Mouse (Mus musculus) CH12.LX (cell line): ENCODE measurements around the gene Taar4. TPM values are rescaled to one million over a fixed set of nuclear protein-coding genes. Genes with fewer than 3 reads are reported as not detected.

Experiments
- DNase-seq: peaks from one replicate; pipeline ENCODE4 v3.0.0-alpha.2; 2013; ENCODE audit errors: extremely low read depth
- H3K27ac ChIP-seq: 2 replicates; pipeline ENCODE4 v1.5.1; 2012; ENCODE audit warnings: low read depth, mild to moderate bottlenecking, control low read depth, moderate library complexity; ENCODE audit not compliant: insufficient read depth
- H3K27me3 ChIP-seq: replicated peaks from 2 replicates; pipeline ENCODE3; 2012; ENCODE audit warnings: inconsistent platforms
- H3K36me3 ChIP-seq, 2 experiments: replicated peaks in 1 of 2; 2 replicates each; pipeline versions ENCODE3 to v1.6.1; 2012; ENCODE audit warnings: inconsistent platforms in 1 of 2, low read length in 1 of 2, mild to moderate bottlenecking in 1 of 2, mixed read lengths in 1 of 2, moderate library complexity in 1 of 2; ENCODE audit not compliant: control insufficient read depth in 1 of 2, insufficient read depth in 1 of 2
- H3K4me1 ChIP-seq, 2 experiments: 2 replicates each; pipeline ENCODE4 v1.6.1; 2012; ENCODE audit warnings: inconsistent platforms in 1 of 2, moderate library complexity in 1 of 2; ENCODE audit not compliant: insufficient read depth in 2 of 2, control insufficient read depth in 1 of 2
- H3K4me2 ChIP-seq: 2 replicates; pipeline ENCODE4 v1.6.1; 2012; ENCODE audit warnings: low read depth, mild to moderate bottlenecking, control low read depth; ENCODE audit not compliant: poor library complexity, insufficient read depth, severe bottlenecking
- H3K4me3 ChIP-seq, 3 experiments: fragments of 150-350 bp in 1 of 3; sonication (generic) in 1 of 3; replicated peaks in 1 of 3; 2 replicates each; pipeline versions ENCODE3 to v1.5.1; 2011 to 2012; ENCODE audit warnings: low read depth in 2 of 3, low read length in 2 of 3, mild to moderate bottlenecking in 2 of 3, moderate library complexity in 2 of 3, control low read depth in 1 of 3, improper control_type of control experiment in 1 of 3, inconsistent platforms in 1 of 3, mixed read lengths in 1 of 3; ENCODE audit not compliant: poor library complexity in 1 of 3
- H3K79me2 ChIP-seq: replicated peaks from 2 replicates; pipeline ENCODE4 v1.6.1; 2012; ENCODE audit warnings: mild to moderate bottlenecking, moderate library complexity; ENCODE audit not compliant: control insufficient read depth, poor library complexity, insufficient read depth, severe bottlenecking; ENCODE audit errors: extremely low read depth
- H3K9ac ChIP-seq: 2 replicates; pipeline ENCODE4 v1.6.1; 2012; ENCODE audit warnings: low read depth, mild to moderate bottlenecking, control low read depth, moderate library complexity; ENCODE audit not compliant: insufficient read depth
- H3K9me3 ChIP-seq: replicated peaks from 2 replicates; pipeline ENCODE3; 2012; ENCODE audit warnings: low read length, inconsistent platforms, mixed read lengths
- JUN ChIP-seq: IDR thresholded peaks from 2 replicates; pipeline ENCODE4 v1.6.1; 2011; ENCODE audit warnings: low read depth, mild to moderate bottlenecking, low read length, improper control_type of control experiment, moderate library complexity; ENCODE audit not compliant: insufficient read depth
- MYC ChIP-seq: IDR thresholded peaks from 2 replicates; pipeline ENCODE4 v1.6.1; 2011; ENCODE audit warnings: low read depth, mild to moderate bottlenecking, improper control_type of control experiment, low read length
- NELFE ChIP-seq: IDR thresholded peaks from 2 replicates; pipeline ENCODE4 v1.6.1; 2011; ENCODE audit warnings: low read depth, low read length, improper control_type of control experiment
- dilution Hi-C: fragments of 300-500 bp; cut with MboI; formaldehyde crosslinking; loops from 2 replicates; pipeline ENCODE4 v1.14.3; 2020; ENCODE audit warnings: low sequenced_read_pairs; ENCODE audit not compliant: extremely low pct_unique_long_range_greater_than_20kb, extremely low pct_ligation_motif_present
- in situ Hi-C: fragments of 300-500 bp; cut with MboI; formaldehyde crosslinking; loops from 3 replicates; pipeline ENCODE4 v1.14.3; 2019; ENCODE audit warnings: low sequenced_read_pairs, low pct_ligation_motif_present, low pct_unique_long_range_greater_than_20kb, mixed read lengths
- polyA plus RNA-seq: library from polyadenylated mRNA; unstranded; fragments of >175 nt; gene quantifications from 2 replicates; pipeline ENCODE4 v1.2.1, GENCODE M21; 2012; ENCODE audit warnings: low read depth; ENCODE audit not compliant: insufficient read length
- total RNA-seq, 2 experiments: library from RNA; depleted of rRNA; stranded (reverse); fragments of 300-350 nt in 1 of 2; fragments of >200 nt in 1 of 2; gene quantifications; 2 replicates each; pipeline ENCODE4 v1.2.3; 2012 to 2014

Taar4 gene
- total and polyA plus RNA-seq, 3 experiments = not detected

DNA sequence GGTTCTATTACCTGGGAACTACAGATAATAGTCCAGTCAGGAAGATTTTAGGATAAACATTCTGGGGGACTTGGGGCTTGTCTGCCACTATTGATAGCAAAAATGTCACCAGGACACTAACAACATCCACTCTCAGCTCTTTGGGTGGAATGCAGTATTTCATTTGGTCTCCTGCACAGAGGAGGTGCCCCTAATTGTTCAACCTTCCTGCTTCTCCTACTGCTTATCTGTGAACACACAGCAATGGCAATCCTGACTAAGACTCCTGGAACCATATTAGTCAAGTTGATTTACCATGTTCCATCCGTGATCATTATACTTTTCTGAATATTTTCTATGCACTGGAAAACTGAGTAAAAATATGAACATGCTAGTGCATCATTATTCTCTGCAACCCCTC is 47.8 kb downstream of the Taar4 start:
- Histone ChIP-seq H3K4me1 (no peaks in the 10 kb centered on the region), H3K9me3 (no peaks in the 10 kb centered on the region), H3K27me3 (no peaks in the 10 kb centered on the region), H3K36me3 (no peaks in the 10 kb centered on the region), H3K27ac (no peak overlapping the region), H3K9ac (no peak overlapping the region), H3K4me3 (no peak overlapping the region), H3K79me2 (no peaks in the 10 kb centered on the region), H3K4me2 (no peak overlapping the region)
- dilution Hi-C loops (no loop called here), in situ Hi-C loops (no loop called here)
- DNase-seq = no peak
- no peak for TF ChIP-seq NELFE
- no peak for TF ChIP-seq MYC
- TF ChIP-seq JUN = no peak
- TF ChIP-seq, all 38 proteins: peak for 0

Other genes with a start within 250 kb of the Taar4 start
- gene Rps12, start 173.2 kb upstream of the Taar4 start, total RNA-seq (2012; rRNA removed) = 5,116 and 5,207 TPM in 2 replicates
- 4,147 and 4,213 TPM in 2 replicates for gene Rps12, start 173.2 kb upstream of the Taar4 start, total RNA-seq (2014; rRNA removed)
- 140 and 211 TPM in 2 replicates for gene Rps12, start 173.2 kb upstream of the Taar4 start, polyA plus RNA-seq
- gene Slc18b1, start 163.5 kb upstream of the Taar4 start, total RNA-seq (2012; rRNA removed) = not detected in 2 replicates
- gene Slc18b1, start 163.5 kb upstream of the Taar4 start, total RNA-seq (2014; rRNA removed) = not detected in 2 replicates
- 0.18 TPM in 1 of 2 replicates, not detected in the other for gene Slc18b1, start 163.5 kb upstream of the Taar4 start, polyA plus RNA-seq
- gene Vnn3, start 109.0 kb upstream of the Taar4 start, total RNA-seq (2012; rRNA removed) = not detected in 2 replicates
- gene Vnn3, start 109.0 kb upstream of the Taar4 start, total RNA-seq (2014; rRNA removed) = not detected in 2 replicates
- gene Vnn3, start 109.0 kb upstream of the Taar4 start, polyA plus RNA-seq = not detected in 2 replicates
- gene Vnn1, start 65.8 kb upstream of the Taar4 start, total RNA-seq (2012; rRNA removed) = not detected in 2 replicates
- gene Vnn1, start 65.8 kb upstream of the Taar4 start, total RNA-seq (2014; rRNA removed) = not detected in 2 replicates
- not detected in 2 replicates for gene Vnn1, start 65.8 kb upstream of the Taar4 start, polyA plus RNA-seq
- gene Taar1, start 40.1 kb upstream of the Taar4 start, total RNA-seq (2012; rRNA removed) = not detected in 2 replicates
- not detected in 2 replicates for gene Taar1, start 40.1 kb upstream of the Taar4 start, total RNA-seq (2014; rRNA removed)
- gene Taar1, start 40.1 kb upstream of the Taar4 start, polyA plus RNA-seq = not detected in 2 replicates
- not detected in 2 replicates for gene Taar2, start 21.9 kb upstream of the Taar4 start, total RNA-seq (2012; rRNA removed)
- gene Taar2, start 21.9 kb upstream of the Taar4 start, total RNA-seq (2014; rRNA removed) = not detected in 2 replicates
- not detected in 2 replicates for gene Taar2, start 21.9 kb upstream of the Taar4 start, polyA plus RNA-seq
- gene Taar3, start 10.9 kb upstream of the Taar4 start, total RNA-seq (2012; rRNA removed) = not detected in 2 replicates
- gene Taar3, start 10.9 kb upstream of the Taar4 start, total RNA-seq (2014; rRNA removed) = not detected in 2 replicates
- gene Taar3, start 10.9 kb upstream of the Taar4 start, polyA plus RNA-seq = not detected in 2 replicates
- gene Taar5, start 10.2 kb downstream of the Taar4 start, total RNA-seq (2012; rRNA removed) = not detected in 2 replicates
- gene Taar5, start 10.2 kb downstream of the Taar4 start, total RNA-seq (2014; rRNA removed) = not detected in 2 replicates
- not detected in 2 replicates for gene Taar5, start 10.2 kb downstream of the Taar4 start, polyA plus RNA-seq
- not detected in 2 replicates for gene Taar6, start 25.2 kb downstream of the Taar4 start, total RNA-seq (2012; rRNA removed)
- not detected in 2 replicates for gene Taar6, start 25.2 kb downstream of the Taar4 start, total RNA-seq (2014; rRNA removed)
- gene Taar6, start 25.2 kb downstream of the Taar4 start, polyA plus RNA-seq = not detected in 2 replicates
- not detected in 2 replicates for gene Taar7a, start 33.0 kb downstream of the Taar4 start, total RNA-seq (2012; rRNA removed)
- not detected in 2 replicates for gene Taar7a, start 33.0 kb downstream of the Taar4 start, total RNA-seq (2014; rRNA removed)
- not detected in 2 replicates for gene Taar7a, start 33.0 kb downstream of the Taar4 start, polyA plus RNA-seq
- gene Taar7b, start 39.4 kb downstream of the Taar4 start, total RNA-seq (2012; rRNA removed) = not detected in 2 replicates
- not detected in 2 replicates for gene Taar7b, start 39.4 kb downstream of the Taar4 start, total RNA-seq (2014; rRNA removed)
- gene Taar7b, start 39.4 kb downstream of the Taar4 start, polyA plus RNA-seq = not detected in 2 replicates
- not detected in 2 replicates for gene Taar7d, start 66.7 kb downstream of the Taar4 start, total RNA-seq (2012; rRNA removed)
- not detected in 2 replicates for gene Taar7d, start 66.7 kb downstream of the Taar4 start, total RNA-seq (2014; rRNA removed)
- not detected in 2 replicates for gene Taar7d, start 66.7 kb downstream of the Taar4 start, polyA plus RNA-seq
- not detected in 2 replicates for gene Taar7e, start 77.1 kb downstream of the Taar4 start, total RNA-seq (2012; rRNA removed)
- not detected in 2 replicates for gene Taar7e, start 77.1 kb downstream of the Taar4 start, total RNA-seq (2014; rRNA removed)
- gene Taar7e, start 77.1 kb downstream of the Taar4 start, polyA plus RNA-seq = not detected in 2 replicates
- gene Taar7f, start 89.0 kb downstream of the Taar4 start, total RNA-seq (2012; rRNA removed) = not detected in 2 replicates
- gene Taar7f, start 89.0 kb downstream of the Taar4 start, total RNA-seq (2014; rRNA removed) = not detected in 2 replicates
- not detected in 2 replicates for gene Taar7f, start 89.0 kb downstream of the Taar4 start, polyA plus RNA-seq
- not detected in 2 replicates for gene Taar8a, start 116.0 kb downstream of the Taar4 start, total RNA-seq (2012; rRNA removed)
- gene Taar8a, start 116.0 kb downstream of the Taar4 start, total RNA-seq (2014; rRNA removed) = not detected in 2 replicates
- gene Taar8a, start 116.0 kb downstream of the Taar4 start, polyA plus RNA-seq = not detected in 2 replicates
- gene Taar8b, start 131.8 kb downstream of the Taar4 start, total RNA-seq (2012; rRNA removed) = not detected in 2 replicates
- not detected in 2 replicates for gene Taar8b, start 131.8 kb downstream of the Taar4 start, total RNA-seq (2014; rRNA removed)
- gene Taar8b, start 131.8 kb downstream of the Taar4 start, polyA plus RNA-seq = not detected in 2 replicates
- not detected in 2 replicates for gene Taar8c, start 141.4 kb downstream of the Taar4 start, total RNA-seq (2012; rRNA removed)
- gene Taar8c, start 141.4 kb downstream of the Taar4 start, total RNA-seq (2014; rRNA removed) = not detected in 2 replicates
- gene Taar8c, start 141.4 kb downstream of the Taar4 start, polyA plus RNA-seq = not detected in 2 replicates
- not detected in 2 replicates for gene Taar9, start 149.0 kb downstream of the Taar4 start, total RNA-seq (2012; rRNA removed)
- not detected in 2 replicates for gene Taar9, start 149.0 kb downstream of the Taar4 start, total RNA-seq (2014; rRNA removed)
- gene Taar9, start 149.0 kb downstream of the Taar4 start, polyA plus RNA-seq = not detected in 2 replicates
- 92.8 and 117 TPM in 2 replicates for gene Stx7, start 188.8 kb downstream of the Taar4 start, total RNA-seq (2012; rRNA removed)
- gene Stx7, start 188.8 kb downstream of the Taar4 start, total RNA-seq (2014; rRNA removed) = 176 and 194 TPM in 2 replicates
- 102 TPM in 2 replicates for gene Stx7, start 188.8 kb downstream of the Taar4 start, polyA plus RNA-seq